Mouse (Mus musculus) intestine, embryonic 16.5 days (tissue): ENCODE measurements around the gene Agbl2. TPM values are rescaled to one million over a fixed set of nuclear protein-coding genes. Genes with fewer than 3 reads are reported as not detected.

Experiments used
- ATAC-seq: fragments of 200-750 bp; cut with Nextera tagmentation; 2 replicates; pipeline ENCODE4 v1.8.0; 2017; ENCODE audit warnings: moderate TSS enrichment, moderate library complexity
- H3K27ac ChIP-seq: fragments of 300-500 bp; sonication (generic); 2 replicates; pipeline ENCODE4 v1.5.1; 2014; ENCODE audit warnings: mild to moderate bottlenecking, low read length
- H3K27me3 ChIP-seq: fragments of 300-500 bp; sonication (generic); replicated peaks from 2 replicates; pipeline ENCODE4 v1.6.1; 2014; ENCODE audit warnings: low read length, control low read depth, mixed read lengths; ENCODE audit not compliant: control insufficient read depth, insufficient read depth
- H3K36me3 ChIP-seq: fragments of 300-500 bp; sonication (generic); 2 replicates; pipeline ENCODE4 v1.6.1; 2014; ENCODE audit warnings: low read length, control low read depth; ENCODE audit not compliant: control insufficient read depth, insufficient read depth
- H3K4me1 ChIP-seq: fragments of 300-500 bp; sonication (generic); 2 replicates; pipeline ENCODE4 v1.6.1; 2014; ENCODE audit warnings: low read length, control low read depth, mixed read lengths; ENCODE audit not compliant: control insufficient read depth, insufficient read depth
- H3K4me2 ChIP-seq: fragments of 300-500 bp; sonication (generic); 2 replicates; pipeline ENCODE4 v1.6.1; 2014; ENCODE audit warnings: low read depth, low read length, control low read depth
- H3K4me3 ChIP-seq: fragments of 300-500 bp; sonication (generic); 2 replicates; pipeline ENCODE4 v1.5.1; 2014; ENCODE audit warnings: mild to moderate bottlenecking, low read length
- H3K9ac ChIP-seq: fragments of 300-500 bp; sonication (generic); 2 replicates; pipeline ENCODE4 v1.6.1; 2014; ENCODE audit warnings: low read depth, low read length
- H3K9me3 ChIP-seq: fragments of 300-500 bp; sonication (generic); 2 replicates; pipeline ENCODE4 v1.6.1; 2016; ENCODE audit warnings: low read length, control low read depth; ENCODE audit not compliant: control insufficient read depth
- WGBS: fragments of 180-500 bp; shearing (Covaris S2); extraction: QIAGEN DNeasy Blood & Tissue Kit; methylation state at CpG from one replicate; pipeline ENCODE4 v1.1.7; 2014; 5-methylcytosine and 5-hydroxymethylcytosine counted together
- polyA plus RNA-seq: library from polyadenylated mRNA; unstranded; fragments of >200 nt; fragmentation: Nextera tagmentation; extraction: Ambion mirVana; gene quantifications from 2 replicates; pipeline ENCODE4 v1.2.1, GENCODE M21; 2015

The Agbl2 gene
- polyA plus RNA-seq, 1 experiment from 2014 or later, result 0.48 TPM

GRCm38 (mm10) chr2:90825515-90826172, 43.1 kb downstream of the Agbl2 start:
- Histone ChIP-seq H3K27me3 (no peaks in the 10 kb centered on the region), H3K9ac (no peak overlapping the region), H3K9me3 (no peaks in the 10 kb centered on the region), H3K27ac (no peak overlapping the region), H3K36me3 (no peaks in the 10 kb centered on the region), H3K4me2 (no peak overlapping the region), H3K4me3 (no peak overlapping the region), H3K4me1 (no peaks in the 10 kb centered on the region)
- ATAC-seq, result no peak
- WGBS, result 84% methylated on average over 11 of the region's 11 CpGs

DNA sequence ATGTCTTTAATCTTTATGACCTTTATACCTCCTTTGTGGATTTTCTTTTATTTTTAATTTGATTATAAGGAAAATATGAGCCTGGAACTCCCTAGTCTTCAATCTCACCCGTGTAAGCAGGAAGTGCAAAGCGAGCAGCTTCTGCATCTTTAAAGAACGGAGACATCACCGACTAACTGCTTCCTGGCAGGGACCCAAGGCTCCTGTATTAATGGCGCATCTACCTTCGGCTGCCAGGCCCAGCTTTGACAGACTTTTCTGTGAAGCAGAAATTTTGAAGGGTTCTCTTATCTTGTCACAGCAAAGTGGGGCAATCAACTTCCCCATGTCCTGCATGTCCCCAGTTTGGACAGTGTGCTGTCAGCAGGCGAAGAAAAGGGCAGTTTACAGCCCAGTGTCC, 46.2 kb downstream of the Agbl2 start:
- H3K36me3 ChIP-seq, result no peaks in the 10 kb centered on the region
- no peak for ATAC-seq
- no peak overlapping the region for H3K4me2 ChIP-seq
- H3K4me3 ChIP-seq, result no peak overlapping the region
- no peaks in the 10 kb centered on the region for H3K9me3 ChIP-seq
- no peak overlapping the region for H3K27ac ChIP-seq
- no peaks in the 10 kb centered on the region for H3K4me1 ChIP-seq
- 61% methylated on average over 7 of the region's 7 CpGs for WGBS
- no peak overlapping the region for H3K9ac ChIP-seq
- H3K27me3 ChIP-seq, result no peaks in the 10 kb centered on the region

GRCm38 (mm10) chr2:90833502-90833901, 51.0 kb downstream of the Agbl2 start:
- Histone ChIP-seq H3K4me2 (no peak overlapping the region), H3K9ac (no peak overlapping the region), H3K4me1 (no peaks in the 10 kb centered on the region), H3K27me3 (no peaks in the 10 kb centered on the region), H3K9me3 (no peaks in the 10 kb centered on the region), H3K4me3 (no peak overlapping the region), H3K36me3 (no peaks in the 10 kb centered on the region), H3K27ac (no peak overlapping the region)
- peak; percentile 87 for ATAC-seq
- 68% methylated on average over 5 of the region's 5 CpGs for WGBS

GRCm38 (mm10) chr2:90838621-90839020, 56.1 kb downstream of the Agbl2 start:
- no peak overlapping the region for H3K27ac ChIP-seq
- ATAC-seq, result no peak

GRCm38 (mm10) chr2:90843666-90844065, 61.1 kb downstream of the Agbl2 start:
- WGBS, result 68% methylated on average over 1 of the region's 1 CpGs
- H3K4me2 ChIP-seq, result no peak overlapping the region
- H3K27me3 ChIP-seq, result no peaks in the 10 kb centered on the region
- H3K9ac ChIP-seq, result no peak overlapping the region
- H3K36me3 ChIP-seq, result no peaks in the 10 kb centered on the region
- no peaks in the 10 kb centered on the region for H3K9me3 ChIP-seq
- peaks cover 3% of the 10 kb centered on the region; the same call in 1 of the 2 replicates for H3K4me1 ChIP-seq
- no peak for ATAC-seq
- H3K4me3 ChIP-seq, result no peak overlapping the region
- H3K27ac ChIP-seq, result no peak overlapping the region

More at GRCm38 (mm10) chr2:90838621-90839020, 56.1 kb downstream of the Agbl2 start:
- Histone ChIP-seq H3K4me2 (no peak overlapping the region), H3K9ac (no peak overlapping the region), H3K4me1 (no peaks in the 10 kb centered on the region), H3K9me3 (no peaks in the 10 kb centered on the region), H3K4me3 (no peak overlapping the region), H3K36me3 (no peaks in the 10 kb centered on the region), H3K27me3 (no peaks in the 10 kb centered on the region)
- 78% methylated on average over 2 of the region's 2 CpGs for WGBS

DNA sequence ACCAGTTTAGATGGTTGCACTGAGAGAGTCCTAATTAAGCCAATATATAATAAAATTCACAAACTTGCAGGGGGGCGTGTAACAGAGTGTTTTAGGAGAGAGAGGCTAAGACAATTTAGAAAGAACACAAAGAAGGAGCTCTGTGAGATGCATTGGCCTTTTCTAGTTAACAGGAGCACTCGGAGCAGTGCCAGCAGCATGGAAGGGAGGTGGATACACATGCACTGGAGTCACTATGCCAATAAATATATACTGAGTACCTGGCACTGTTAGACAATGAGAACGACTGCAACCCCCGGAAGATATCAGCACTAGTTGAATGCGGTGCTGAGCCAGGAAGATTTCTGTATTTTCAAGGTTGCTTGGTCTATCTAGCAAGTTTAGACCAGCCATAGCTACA, 61.7 kb downstream of the Agbl2 start:
- H3K4me2 ChIP-seq, result no peak overlapping the region
- WGBS, result 70% methylated on average over 5 of the region's 5 CpGs
- no peaks in the 10 kb centered on the region for H3K36me3 ChIP-seq
- no peak overlapping the region for H3K27ac ChIP-seq
- ATAC-seq, result no peak
- peaks cover 5% of the 10 kb centered on the region; the same call in 1 of the 2 replicates for H3K4me1 ChIP-seq
- H3K9me3 ChIP-seq, result no peaks in the 10 kb centered on the region
- no peaks in the 10 kb centered on the region for H3K27me3 ChIP-seq
- H3K4me3 ChIP-seq, result no peak overlapping the region
- H3K9ac ChIP-seq, result no peak overlapping the region

GRCm38 (mm10) chr2:90845234-90845633, 62.7 kb downstream of the Agbl2 start:
- no peak overlapping the region for H3K9ac ChIP-seq
- H3K27ac ChIP-seq, result peak overlapping the region; percentile 57; the same call in 1 of the 2 replicates
- H3K9me3 ChIP-seq, result no peaks in the 10 kb centered on the region
- no peak overlapping the region for H3K4me3 ChIP-seq
- H3K36me3 ChIP-seq, result no peaks in the 10 kb centered on the region
- H3K4me2 ChIP-seq, result peak overlapping the region; percentile 25; the same call in 1 of the 2 replicates
- no peaks in the 10 kb centered on the region for H3K27me3 ChIP-seq
- WGBS, result 58% methylated on average over 5 of the region's 5 CpGs
- peak; percentile 65 for ATAC-seq
- peaks cover 5% of the 10 kb centered on the region; the same call in 1 of the 2 replicates for H3K4me1 ChIP-seq

GRCm38 (mm10) chr2:90846171-90846570, 63.6 kb downstream of the Agbl2 start:
- Histone ChIP-seq H3K9ac (peak overlapping the region; percentile 72), H3K36me3 (no peaks in the 10 kb centered on the region), H3K4me1 (peaks cover 5% of the 10 kb centered on the region; the same call in 1 of the 2 replicates), H3K9me3 (no peaks in the 10 kb centered on the region), H3K27me3 (no peaks in the 10 kb centered on the region), H3K4me3 (peak overlapping the region; percentile 88), H3K4me2 (peak overlapping the region; percentile 78), H3K27ac (peak overlapping the region; percentile 84)
- 47% methylated on average over 6 of the region's 6 CpGs for WGBS
- ATAC-seq, result no peak

GRCm38 (mm10) chr2:90846597-90846954, 64.0 kb downstream of the Agbl2 start:
- Histone ChIP-seq H3K4me3 (peak overlapping the region; percentile 88), H3K9ac (peak overlapping the region; percentile 72), H3K9me3 (no peaks in the 10 kb centered on the region), H3K4me1 (peaks cover 5% of the 10 kb centered on the region; the same call in 1 of the 2 replicates), H3K36me3 (no peaks in the 10 kb centered on the region), H3K27ac (peak overlapping the region; percentile 84), H3K4me2 (peak overlapping the region; percentile 78), H3K27me3 (no peaks in the 10 kb centered on the region)
- WGBS, result 3% methylated on average over 8 of the region's 8 CpGs
- ATAC-seq, result no peak; the same call in 1 of the 2 replicates
